Mouse (Mus musculus): ENCODE data around the gene Pde4b. TPM values are rescaled to one million over a fixed set of nuclear protein-coding genes. Genes with fewer than 3 reads are reported as not detected.
A peak's percentile ranks its signal among the peaks of the same experiment; 100 is the strongest.

Gene Pde4b
- polyA plus RNA-seq, 1 experiment from 2014 or later: 14.5 TPM

- Histone ChIP-seq H3K4me1 (no peaks in the 10 kb centered on the region), H3K4me2 (no peak overlapping the region), H3K36me3 (ENCODE audit: poor library complexity, severe bottlenecking) (no peaks in the 10 kb centered on the region), H3K27me3 (no peaks in the 10 kb centered on the region), H3K9ac (no peak overlapping the region), H3K4me3 (no peak overlapping the region), H3K27ac (no peak overlapping the region), H3K9me3 (replicated peaks) (no peaks in the 10 kb centered on the region)
- WGBS: 80% methylated on average over 5 of the region's 5 CpGs
- no peak for ATAC-seq
Observed at GRCm38 (mm10) chr4:102374614-102375013, 287.3 kb downstream of the Pde4b start.

GRCm38 (mm10) chr4:102382763-102383505 lies 295.6 kb downstream of the Pde4b start:
- H3K27ac ChIP-seq: no peak overlapping the region

DNA sequence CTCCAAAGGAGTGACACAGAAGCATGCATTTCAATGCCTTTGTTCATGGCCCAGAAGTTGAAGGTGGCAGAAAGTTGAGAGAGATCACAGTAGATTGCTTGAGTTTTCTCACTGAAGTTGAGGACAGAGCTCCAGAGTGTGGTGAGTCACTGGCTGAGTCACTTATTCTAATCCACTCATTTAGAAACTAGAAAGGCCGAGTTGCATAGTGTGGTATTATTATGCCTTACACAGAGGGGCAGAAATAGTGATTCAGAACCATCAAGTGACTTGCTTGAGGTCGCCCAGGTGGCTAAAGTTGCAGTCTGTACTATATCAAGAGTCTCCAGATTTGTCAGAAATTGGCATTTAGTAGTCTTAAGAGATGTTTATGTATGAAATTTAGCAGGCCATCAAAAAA lies 306.3 kb downstream of the Pde4b start:
- Histone ChIP-seq H3K36me3 (ENCODE audit: poor library complexity, severe bottlenecking) (no peaks in the 10 kb centered on the region), H3K27ac (no peak overlapping the region), H3K9me3 (replicated peaks) (peaks cover 6% of the 10 kb centered on the region; the same call in 1 of the 2 replicates), H3K27me3 (no peaks in the 10 kb centered on the region), H3K9ac (no peak overlapping the region), H3K4me3 (no peak overlapping the region), H3K4me2 (no peak overlapping the region), H3K4me1 (peaks cover 5% of the 10 kb centered on the region; the same call in 1 of the 2 replicates)
- WGBS: 65% methylated on average over 2 of the region's 2 CpGs
- ATAC-seq: no peak

More at GRCm38 (mm10) chr4:102382763-102383505, 295.6 kb downstream of the Pde4b start:
- Histone ChIP-seq H3K4me1 (no peaks in the 10 kb centered on the region), H3K9me3 (replicated peaks) (no peaks in the 10 kb centered on the region), H3K4me2 (no peak overlapping the region), H3K4me3 (no peak overlapping the region), H3K36me3 (ENCODE audit: poor library complexity, severe bottlenecking) (no peaks in the 10 kb centered on the region), H3K9ac (no peak overlapping the region), H3K27me3 (no peaks in the 10 kb centered on the region)
- WGBS: 80% methylated on average over 1 of the region's 1 CpGs
- no peak for ATAC-seq

- 93% methylated on average over 4 of the region's 4 CpGs for WGBS
- no peaks in the 10 kb centered on the region for H3K27me3 ChIP-seq
Observed at GRCm38 (mm10) chr4:102397334-102397733, 310.0 kb downstream of the Pde4b start.

GRCm38 (mm10) chr4:102398512-102398911 lies 311.2 kb downstream of the Pde4b start:
- H3K27ac ChIP-seq: no peak overlapping the region
- no peak for ATAC-seq
- peaks cover 5% of the 10 kb centered on the region; the same call in 1 of the 2 replicates for H3K4me1 ChIP-seq
- no peak overlapping the region for H3K4me3 ChIP-seq
- no peak overlapping the region for H3K4me2 ChIP-seq
- peaks cover 6% of the 10 kb centered on the region; the same call in 1 of the 2 replicates for H3K9me3 ChIP-seq (replicated peaks)
- no peaks in the 10 kb centered on the region for H3K27me3 ChIP-seq
- no peak overlapping the region for H3K9ac ChIP-seq
- WGBS: 83% methylated on average over 1 of the region's 1 CpGs
- H3K36me3 ChIP-seq (ENCODE audit: poor library complexity, severe bottlenecking): no peaks in the 10 kb centered on the region

More at GRCm38 (mm10) chr4:102397334-102397733, 310.0 kb downstream of the Pde4b start:
- H3K36me3 ChIP-seq (ENCODE audit: poor library complexity, severe bottlenecking): no peaks in the 10 kb centered on the region
- ATAC-seq: no peak
- peaks cover 6% of the 10 kb centered on the region; the same call in 1 of the 2 replicates for H3K9me3 ChIP-seq (replicated peaks)
- no peak overlapping the region for H3K27ac ChIP-seq
- H3K4me3 ChIP-seq: no peak overlapping the region
- H3K9ac ChIP-seq: no peak overlapping the region
- peaks cover 5% of the 10 kb centered on the region; the same call in 1 of the 2 replicates for H3K4me1 ChIP-seq
- no peak overlapping the region for H3K4me2 ChIP-seq

- Histone ChIP-seq H3K4me1 (peaks cover 6% of the 10 kb centered on the region), H3K9ac (no peak overlapping the region), H3K9me3 (replicated peaks) (no peaks in the 10 kb centered on the region), H3K36me3 (ENCODE audit: poor library complexity, severe bottlenecking) (no peaks in the 10 kb centered on the region), H3K4me3 (no peak overlapping the region), H3K27me3 (0 out of 2 replicates have a peak, but pooled peaks cover 4% of the 10 kb centered on the region), H3K27ac (no peak overlapping the region), H3K4me2 (no peak overlapping the region)
- no peak for ATAC-seq
- WGBS: 57% methylated on average over 3 of the region's 3 CpGs
Observed at GRCm38 (mm10) chr4:102406848-102407247, 319.5 kb downstream of the Pde4b start.

- H3K27me3 ChIP-seq: 0 out of 2 replicates have a peak, but pooled peaks cover 4% of the 10 kb centered on the region
- H3K4me1 ChIP-seq: peaks cover 8% of the 10 kb centered on the region
- no peak overlapping the region for H3K4me3 ChIP-seq
- H3K36me3 ChIP-seq (ENCODE audit: poor library complexity, severe bottlenecking): no peaks in the 10 kb centered on the region
- H3K4me2 ChIP-seq: no peak overlapping the region
- no peak for ATAC-seq
- H3K9me3 ChIP-seq (replicated peaks): no peaks in the 10 kb centered on the region
- WGBS: 71% methylated on average over 2 of the region's 2 CpGs
- no peak overlapping the region for H3K9ac ChIP-seq
- H3K27ac ChIP-seq: no peak overlapping the region
Observed at GRCm38 (mm10) chr4:102408132-102408531, 320.8 kb downstream of the Pde4b start.

- Histone ChIP-seq H3K27ac (no peak overlapping the region), H3K27me3 (0 out of 2 replicates have a peak, but pooled peaks cover 4% of the 10 kb centered on the region), H3K9ac (no peak overlapping the region), H3K4me3 (no peak overlapping the region), H3K9me3 (replicated peaks) (no peaks in the 10 kb centered on the region), H3K36me3 (ENCODE audit: poor library complexity, severe bottlenecking) (no peaks in the 10 kb centered on the region), H3K4me1 (peaks cover 16% of the 10 kb centered on the region), H3K4me2 (no peak overlapping the region)
- 30% methylated on average over 4 of the region's 4 CpGs for WGBS
- no peak for ATAC-seq
Observed at GRCm38 (mm10) chr4:102408938-102409337, 321.6 kb downstream of the Pde4b start.

DNA sequence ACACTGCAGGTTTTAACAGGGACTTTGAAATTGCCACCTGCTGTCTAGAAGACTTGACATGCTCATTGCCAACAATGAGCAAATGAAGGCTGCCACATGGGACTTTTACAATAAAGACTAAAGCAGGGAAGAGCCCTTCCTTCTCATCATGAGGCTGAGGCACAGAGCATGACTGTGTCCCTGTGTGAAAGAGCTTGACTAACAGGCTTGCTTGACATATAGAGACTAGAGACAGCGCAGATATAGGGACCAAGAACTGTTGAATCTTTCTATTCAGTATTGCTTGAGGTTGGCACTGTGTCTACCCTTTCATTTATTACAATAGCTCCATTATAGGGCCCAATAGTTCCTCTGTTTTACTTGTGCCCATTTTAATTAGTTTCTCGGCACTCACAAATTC lies 325.8 kb downstream of the Pde4b start:
- H3K4me1 ChIP-seq: peaks cover 21% of the 10 kb centered on the region
- H3K9ac ChIP-seq: no peak overlapping the region
- WGBS: 35% methylated on average over 2 of the region's 2 CpGs
- no peaks in the 10 kb centered on the region for H3K9me3 ChIP-seq (replicated peaks)
- H3K4me2 ChIP-seq: no peak overlapping the region
- no peaks in the 10 kb centered on the region for H3K36me3 ChIP-seq (ENCODE audit: poor library complexity, severe bottlenecking)
- peak; percentile 69 for ATAC-seq
- 0 out of 2 replicates have a peak, but pooled peaks cover 4% of the 10 kb centered on the region for H3K27me3 ChIP-seq
- no peak overlapping the region for H3K27ac ChIP-seq
- H3K4me3 ChIP-seq: no peak overlapping the region

DNA sequence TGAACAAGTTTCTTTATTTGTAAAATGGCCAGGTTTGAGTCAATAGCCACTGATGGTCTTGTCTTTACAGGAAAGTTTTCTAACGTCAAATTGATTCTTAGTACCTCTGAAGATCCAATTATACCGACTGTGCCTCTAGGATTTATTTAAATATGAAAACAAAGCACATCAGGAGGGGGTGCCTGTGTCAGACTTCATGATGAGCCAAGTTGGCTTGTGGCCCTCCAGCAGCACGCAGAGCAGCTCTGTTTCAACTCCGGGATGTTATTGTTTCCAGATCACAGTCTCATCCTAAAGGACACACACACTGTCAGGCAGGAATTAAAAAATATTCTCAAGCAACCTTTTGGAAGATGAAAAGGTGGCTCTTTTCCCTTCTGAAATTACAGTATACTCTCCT lies 326.5 kb downstream of the Pde4b start:
- Histone ChIP-seq H3K27ac (no peak overlapping the region), H3K36me3 (ENCODE audit: poor library complexity, severe bottlenecking) (no peaks in the 10 kb centered on the region), H3K4me1 (peaks cover 19% of the 10 kb centered on the region), H3K4me3 (no peak overlapping the region), H3K9me3 (replicated peaks) (no peaks in the 10 kb centered on the region), H3K27me3 (0 out of 2 replicates have a peak, but pooled peaks cover 4% of the 10 kb centered on the region), H3K9ac (no peak overlapping the region), H3K4me2 (no peak overlapping the region)
- 19% methylated on average over 4 of the region's 4 CpGs for WGBS
- peak; percentile 78 for ATAC-seq

GRCm38 (mm10) chr4:102414610-102415009 lies 327.3 kb downstream of the Pde4b start:
- 0 out of 2 replicates have a peak, but pooled peaks cover under 1% of the 10 kb centered on the region for H3K27me3 ChIP-seq
- no peak overlapping the region for H3K4me3 ChIP-seq
- H3K9me3 ChIP-seq (replicated peaks): no peaks in the 10 kb centered on the region
- H3K36me3 ChIP-seq (ENCODE audit: poor library complexity, severe bottlenecking): no peaks in the 10 kb centered on the region
- H3K4me2 ChIP-seq: no peak overlapping the region
- H3K27ac ChIP-seq: no peak overlapping the region
- H3K4me1 ChIP-seq: peaks cover 14% of the 10 kb centered on the region
- no peak for ATAC-seq
- WGBS: 80% methylated on average over 4 of the region's 4 CpGs
- H3K9ac ChIP-seq: no peak overlapping the region

DNA sequence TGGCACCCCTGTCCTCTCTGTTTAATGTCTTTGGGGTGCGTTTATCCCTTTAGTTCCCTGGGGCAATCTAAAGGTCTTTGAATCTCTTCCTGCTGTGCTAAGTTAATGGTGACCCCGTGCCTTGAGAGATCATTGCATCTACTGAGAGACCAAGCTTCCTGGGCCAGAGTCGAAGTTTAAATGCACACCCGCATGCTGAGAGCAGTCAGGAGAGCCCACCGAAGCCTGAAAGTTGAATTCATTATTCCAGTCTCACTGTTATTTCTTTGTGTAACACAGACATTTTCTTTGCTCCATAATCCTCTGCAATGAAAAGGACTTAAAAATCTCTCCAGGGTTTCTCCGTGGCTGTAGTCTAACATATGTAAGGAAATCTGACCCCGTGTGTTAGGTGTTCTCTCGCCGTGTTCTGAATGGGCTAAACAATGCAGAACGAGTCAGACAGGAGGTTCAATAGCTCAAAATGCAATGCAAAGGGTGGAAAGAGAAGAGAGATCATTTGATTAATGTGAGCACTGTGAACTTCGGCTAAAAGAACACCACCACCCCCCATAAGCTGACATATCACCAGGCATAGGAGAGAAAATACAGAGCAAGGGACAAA lies 333.6 kb downstream of the Pde4b start:
- H3K4me3 ChIP-seq: peak overlapping the region; percentile 30
- peak overlapping the region; percentile 4; the same call in 1 of the 2 replicates for H3K27ac ChIP-seq
- H3K9me3 ChIP-seq (replicated peaks): no peaks in the 10 kb centered on the region
- H3K4me1 ChIP-seq: peaks cover 14% of the 10 kb centered on the region
- peak; percentile 51 for ATAC-seq
- H3K27me3 ChIP-seq: 0 out of 2 replicates have a peak, but pooled peaks cover 3% of the 10 kb centered on the region
- no peaks in the 10 kb centered on the region for H3K36me3 ChIP-seq (ENCODE audit: poor library complexity, severe bottlenecking)
- H3K4me2 ChIP-seq: peak overlapping the region; percentile 55
- WGBS: 5% methylated on average over 11 of the region's 11 CpGs
- peak overlapping the region; percentile 58; the same call in 1 of the 2 replicates for H3K9ac ChIP-seq

Measured in forebrain, embryonic 13.5 days (tissue).